Mouse (Mus musculus) kidney, postnatal 0 days (tissue): ENCODE data around the gene Commd7. TPM values are rescaled to one million over a fixed set of nuclear protein-coding genes. Genes with fewer than 3 reads are reported as not detected.

Experiments used
- ATAC-seq: fragments of 200-750 bp; cut with Nextera tagmentation; replicated peaks from 2 replicates; pipeline ENCODE4 v1.8.0; 2017; ENCODE audit warnings: low read depth, moderate number of reproducible peaks, moderate TSS enrichment, moderate library complexity; ENCODE audit not compliant: low FRiP score
- DNase-seq: peaks from one replicate; pipeline ENCODE4 v3.0.0-alpha.2; 2016; ENCODE audit warnings: low spot score
- H3K27ac ChIP-seq: fragments of 300-500 bp; sonication (generic); 2 replicates; pipeline ENCODE4 v1.5.1; 2014; ENCODE audit warnings: mild to moderate bottlenecking
- H3K27me3 ChIP-seq: fragments of 300-500 bp; sonication (generic); 2 replicates; pipeline ENCODE4 v1.6.1; 2014; ENCODE audit warnings: low read length, mixed read lengths; ENCODE audit not compliant: insufficient read depth
- H3K36me3 ChIP-seq: fragments of 300-500 bp; sonication (generic); 2 replicates; pipeline ENCODE4 v1.6.1; 2014; ENCODE audit warnings: low read length, mixed read lengths; ENCODE audit not compliant: insufficient read depth
- H3K4me1 ChIP-seq: fragments of 300-500 bp; sonication (generic); replicated peaks from 2 replicates; pipeline ENCODE4 v1.6.1; 2014; ENCODE audit warnings: antibody characterized with exemption, low read length, mixed read lengths; ENCODE audit not compliant: insufficient read depth
- H3K4me2 ChIP-seq: fragments of 300-500 bp; sonication (generic); 2 replicates; pipeline ENCODE4 v1.6.1; 2014; ENCODE audit warnings: mild to moderate bottlenecking, low read length, moderate library complexity, mixed read lengths
- H3K4me3 ChIP-seq: fragments of 300-500 bp; sonication (generic); replicated peaks from 2 replicates; pipeline ENCODE4 v1.5.1; 2014; ENCODE audit warnings: low read depth, low read length
- H3K9ac ChIP-seq: fragments of 300-500 bp; sonication (generic); 2 replicates; pipeline ENCODE4 v1.6.1; 2014; ENCODE audit warnings: low read depth, low read length
- H3K9me3 ChIP-seq: fragments of 300-500 bp; sonication (generic); replicated peaks from 2 replicates; pipeline ENCODE4 v1.6.1; 2016; ENCODE audit warnings: low read length, inconsistent platforms, mixed read lengths
- CTCF ChIP-seq: IDR thresholded peaks from 2 replicates; pipeline ENCODE4 v1.5.1; 2016; ENCODE audit warnings: antibody characterized with exemption, low read depth, mild to moderate bottlenecking, moderate library complexity
- WGBS: fragments of 180-500 bp; shearing (Covaris S2); extraction: QIAGEN DNeasy Blood & Tissue Kit; methylation state at CpG from one replicate; pipeline ENCODE4 v1.1.7; 2014; 5-methylcytosine and 5-hydroxymethylcytosine counted together
- polyA plus RNA-seq: library from polyadenylated mRNA; unstranded; fragments of >200 nt; fragmentation: Nextera tagmentation; extraction: Ambion mirVana; gene quantifications from 2 replicates; pipeline ENCODE4 v1.2.1, GENCODE M21; 2015

The Commd7 gene
- polyA plus RNA-seq, 1 experiment from 2014 or later = 78.8 TPM

GRCm38 (mm10) chr2:153607870-153608515 is 24.6 kb downstream of the Commd7 start:
- ATAC-seq (no peak), DNase-seq (no peak)
- no peaks in the 10 kb centered on the region for H3K36me3 ChIP-seq
- H3K4me3 ChIP-seq = no peak overlapping the region
- H3K9ac ChIP-seq = no peak overlapping the region
- H3K4me1 ChIP-seq = no peaks in the 10 kb centered on the region
- no peak overlapping the region for H3K4me2 ChIP-seq
- H3K27me3 ChIP-seq = no peaks in the 10 kb centered on the region
- TF ChIP-seq CTCF = no peak
- WGBS = 84% methylated on average over 13 of the region's 13 CpGs
- no peak overlapping the region for H3K27ac ChIP-seq
- no peaks in the 10 kb centered on the region for H3K9me3 ChIP-seq

DNA sequence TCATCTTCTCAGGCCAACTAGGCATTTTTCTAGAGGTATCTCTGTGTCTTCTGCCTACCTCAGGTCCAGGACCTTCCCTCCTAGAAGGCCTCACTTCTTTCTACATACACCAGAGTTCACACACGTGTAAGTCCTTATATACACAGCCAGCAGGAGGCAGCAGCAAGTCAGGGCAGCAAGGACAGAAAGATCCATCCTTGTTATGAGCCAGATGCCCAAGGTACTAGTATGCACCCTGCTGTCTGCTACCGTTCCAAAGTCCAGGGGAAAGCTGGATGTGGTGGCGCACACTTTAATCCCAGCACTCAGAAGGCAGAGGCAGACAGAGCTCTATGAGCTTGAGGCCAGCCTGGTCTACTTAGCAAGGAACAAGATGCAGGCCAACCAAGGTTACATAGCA is 26.2 kb downstream of the Commd7 start:
- ATAC-seq (no peak), DNase-seq (no peak)
- no peaks in the 10 kb centered on the region for H3K4me1 ChIP-seq
- H3K9ac ChIP-seq = no peak overlapping the region
- H3K4me2 ChIP-seq = no peak overlapping the region
- TF ChIP-seq CTCF = no peak; the same call in 1 of the 2 replicates
- no peak overlapping the region for H3K4me3 ChIP-seq
- no peak overlapping the region for H3K27ac ChIP-seq
- 82% methylated on average over 3 of the region's 3 CpGs for WGBS
- H3K9me3 ChIP-seq = no peaks in the 10 kb centered on the region
- H3K36me3 ChIP-seq = no peaks in the 10 kb centered on the region
- no peaks in the 10 kb centered on the region for H3K27me3 ChIP-seq

DNA sequence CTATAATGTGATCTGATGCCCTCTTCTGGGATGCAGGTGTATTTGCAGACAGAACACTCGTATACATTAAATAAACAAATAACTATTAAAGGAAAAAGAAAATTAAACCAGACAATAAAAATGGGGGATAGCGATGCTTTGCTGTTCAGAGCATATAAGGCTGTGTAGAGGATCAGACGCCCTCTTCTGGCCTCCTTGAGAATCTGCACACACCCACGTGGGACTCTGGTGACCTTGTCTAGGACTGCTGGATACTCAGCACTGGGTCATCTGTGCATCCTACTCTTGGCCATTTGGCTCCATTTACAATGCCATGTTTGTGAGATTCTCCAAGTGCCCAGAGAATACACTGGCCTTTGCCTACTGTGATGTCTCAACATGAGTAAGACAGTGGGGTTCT is 28.9 kb downstream of the Commd7 start:
- Histone ChIP-seq H3K4me3 (no peak overlapping the region), H3K27ac (no peak overlapping the region), H3K4me2 (no peak overlapping the region), H3K9ac (no peak overlapping the region), H3K9me3 (no peaks in the 10 kb centered on the region), H3K4me1 (0 out of 2 replicates have a peak, but pooled peaks cover 6% of the 10 kb centered on the region), H3K36me3 (no peaks in the 10 kb centered on the region), H3K27me3 (no peaks in the 10 kb centered on the region)
- WGBS = 44% methylated on average over 4 of the region's 4 CpGs
- ATAC-seq (no peak), DNase-seq (no peak)
- TF ChIP-seq CTCF = peak; percentile 40; the same call in 1 of the 2 replicates

- Histone ChIP-seq H3K36me3 (no peaks in the 10 kb centered on the region), H3K27me3 (no peaks in the 10 kb centered on the region), H3K9ac (no peak overlapping the region), H3K4me2 (no peak overlapping the region), H3K4me1 (0 out of 2 replicates have a peak, but pooled peaks cover 6% of the 10 kb centered on the region), H3K27ac (peak overlapping the region; percentile 77), H3K4me3 (no peak overlapping the region), H3K9me3 (no peaks in the 10 kb centered on the region)
- 69% methylated on average over 16 of the region's 16 CpGs for WGBS
- ATAC-seq (peak; percentile 60), DNase-seq (no peak)
- no peak for TF ChIP-seq CTCF
These were observed 31.6 kb downstream of the Commd7 start for GRCm38 (mm10) chr2:153600667-153601648.

DNA sequence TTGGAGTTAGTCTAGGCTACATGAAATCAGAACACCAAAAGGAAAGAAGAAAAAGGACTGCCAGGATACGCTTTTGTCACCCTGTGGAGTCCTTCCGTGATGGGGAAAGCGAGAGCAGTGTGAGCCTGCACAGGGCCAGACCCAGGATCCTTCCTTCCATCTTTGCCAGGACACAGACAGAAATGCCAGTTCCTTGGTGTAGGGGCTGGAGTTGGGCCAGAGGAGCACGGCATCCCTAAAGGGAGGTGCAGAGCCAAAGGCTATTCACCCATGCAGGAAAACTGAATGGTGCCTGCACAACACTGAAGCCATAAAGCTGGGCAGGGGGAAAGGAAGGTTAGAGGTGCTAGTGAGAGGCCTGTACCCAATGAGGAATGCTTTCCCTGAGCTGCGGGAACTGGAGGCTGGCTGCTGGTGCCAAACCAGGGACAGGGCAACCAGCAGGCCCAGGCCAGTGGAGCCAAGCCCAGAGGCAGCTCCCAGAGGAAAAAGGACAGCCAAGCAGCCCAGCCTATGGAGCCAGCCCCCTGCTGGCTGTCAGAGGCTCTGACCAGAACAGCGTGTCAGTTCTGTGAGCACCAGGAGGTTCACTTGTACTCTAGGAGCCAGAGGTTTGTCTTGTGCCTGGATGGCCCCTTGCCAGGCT is 32.4 kb downstream of the Commd7 start:
- 54% methylated on average over 6 of the region's 6 CpGs for WGBS
- peak; percentile 75 for TF ChIP-seq CTCF
- H3K36me3 ChIP-seq = no peaks in the 10 kb centered on the region
- H3K9ac ChIP-seq = no peak overlapping the region
- peak overlapping the region; percentile 77 for H3K27ac ChIP-seq
- no peaks in the 10 kb centered on the region for H3K27me3 ChIP-seq
- ATAC-seq = peak; percentile 86
- DNase-seq = peak; percentile 79
- no peaks in the 10 kb centered on the region for H3K9me3 ChIP-seq
- H3K4me2 ChIP-seq = no peak overlapping the region
- 0 out of 2 replicates have a peak, but pooled peaks cover 6% of the 10 kb centered on the region for H3K4me1 ChIP-seq
- no peak overlapping the region for H3K4me3 ChIP-seq

- no peak overlapping the region for H3K4me3 ChIP-seq
- 57% methylated on average over 4 of the region's 4 CpGs for WGBS
- no peaks in the 10 kb centered on the region for H3K36me3 ChIP-seq
- TF ChIP-seq CTCF = no peak
- ATAC-seq (no peak), DNase-seq (no peak)
- H3K9ac ChIP-seq = no peak overlapping the region
- H3K4me1 ChIP-seq = 0 out of 2 replicates have a peak, but pooled peaks cover 6% of the 10 kb centered on the region
- H3K27me3 ChIP-seq = no peaks in the 10 kb centered on the region
- no peak overlapping the region for H3K4me2 ChIP-seq
- no peak overlapping the region for H3K27ac ChIP-seq
- no peaks in the 10 kb centered on the region for H3K9me3 ChIP-seq
These were observed 35.0 kb downstream of the Commd7 start for GRCm38 (mm10) chr2:153597626-153598025.
